In the genomic region with DNA sequence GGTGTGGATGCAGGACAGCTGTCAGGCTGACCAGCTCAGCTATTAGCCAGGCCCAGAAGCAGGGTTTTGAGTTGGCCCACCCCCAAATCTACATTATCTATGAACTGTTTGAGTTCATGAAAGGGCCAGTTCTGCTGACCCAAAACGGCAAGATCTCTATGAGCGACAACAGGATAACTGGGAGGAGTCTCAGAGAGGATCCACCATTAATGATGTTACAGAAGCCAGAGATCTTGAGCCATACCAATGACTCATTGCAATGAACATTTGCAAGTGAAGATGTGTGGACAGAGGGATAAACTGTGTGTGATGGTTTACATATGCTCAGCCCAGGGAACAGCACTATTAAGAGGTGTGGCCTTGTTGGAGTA, we compare ENCODE assay signal across 18 mouse cellular contexts. TPM values are rescaled to one million over a fixed set of nuclear protein-coding genes. Genes with fewer than 3 reads are reported as not detected.
A peak's percentile ranks its signal among the peaks of the same experiment; 100 is the strongest.
DNase-seq lines count a peak whose midpoint lies in the region; ATAC-seq and TF ChIP-seq lines count a peak whose summit lies in the region.
"Had no signal": no experiment of that assay in that cellular context is flagged by ENCODE, and none has a peak within 500 bp of the region (broad histone marks: within the 10 kb centered on the region; RNA-seq: fewer than 3 reads in every experiment).

No protein-coding gene starts in this region.

- H3K9me3 ChIP-seq in heart, embryonic 10.5 days = no peaks in the 10 kb centered on the region
- H3K9me3 ChIP-seq in lung, postnatal 0 days (ENCODE audit: low read length) = no peaks in the 10 kb centered on the region
- H3K9me3 ChIP-seq in stomach, postnatal 0 days (ENCODE audit: control insufficient read depth, low read length) = no peaks in the 10 kb centered on the region
- H3K9me3 ChIP-seq: forebrain, embryonic 15.5 days; midbrain, embryonic 15.5 days had no signal

- no peaks in the 10 kb centered on the region for H3K27me3 ChIP-seq in heart, embryonic 10.5 days (ENCODE audit: insufficient read depth, poor library complexity, severe bottlenecking)
- no peaks in the 10 kb centered on the region for H3K27me3 ChIP-seq in lung, postnatal 0 days (replicated peaks; ENCODE audit: insufficient read depth, low read length)
- H3K27me3 ChIP-seq in stomach, postnatal 0 days (ENCODE audit: control insufficient read depth, insufficient read depth, low read length) = no peaks in the 10 kb centered on the region
- H3K27me3 ChIP-seq: forebrain, embryonic 15.5 days; midbrain, embryonic 15.5 days had no signal

- peaks cover 91% of the 10 kb centered on the region for H3K36me3 ChIP-seq in heart, embryonic 10.5 days
- peaks cover 1% of the 10 kb centered on the region; the same call in 1 of the 2 replicates for H3K36me3 ChIP-seq in lung, postnatal 0 days (ENCODE audit: insufficient read depth, low read length)
- H3K36me3 ChIP-seq in stomach, postnatal 0 days (ENCODE audit: control insufficient read depth, insufficient read depth, low read length) = no peaks in the 10 kb centered on the region
- H3K36me3 ChIP-seq: forebrain, embryonic 15.5 days; midbrain, embryonic 15.5 days had no signal

- H3K4me3 ChIP-seq in heart, embryonic 10.5 days = no peak overlapping the region
- H3K4me3 ChIP-seq in lung, adult 2 months (replicated peaks; ENCODE audit: extremely low read depth, low read depth, low read length) = no peak overlapping the region
- H3K4me3 ChIP-seq in lung, postnatal 0 days (ENCODE audit: low read depth, low read length) = no peak overlapping the region
- no peak overlapping the region for H3K4me3 ChIP-seq in stomach, postnatal 0 days (ENCODE audit: low read depth, low read length)
- H3K4me3 ChIP-seq: forebrain, embryonic 15.5 days; midbrain, embryonic 15.5 days had no signal

- peak; percentile 87 for ATAC-seq in lung, postnatal 0 days
- peak; percentile 65; the same call in 1 of the 2 replicates for ATAC-seq in stomach, postnatal 0 days (ENCODE audit: low FRiP score, low TSS enrichment)
- ATAC-seq: forebrain, embryonic 15.5 days; midbrain, embryonic 15.5 days had no signal

- H3K27ac ChIP-seq in heart, embryonic 10.5 days = peak overlapping the region; percentile 75
- H3K27ac ChIP-seq in lung, postnatal 0 days (ENCODE audit: low read length) = 0 out of 2 replicates have a peak overlapping the region, but pooled peaks have one; percentile 66
- no peak overlapping the region for H3K27ac ChIP-seq in stomach, postnatal 0 days (replicated peaks)
- H3K27ac ChIP-seq: forebrain, embryonic 15.5 days; hindbrain, embryonic 14.5 days; midbrain, embryonic 15.5 days had no signal

- no peak overlapping the region for H3K4me2 ChIP-seq in lung, postnatal 0 days (replicated peaks; ENCODE audit: low read depth, low read length)
- no peak overlapping the region for H3K4me2 ChIP-seq in stomach, postnatal 0 days (replicated peaks; ENCODE audit: low read depth)
- H3K4me2 ChIP-seq: forebrain, embryonic 15.5 days; hindbrain, embryonic 14.5 days; midbrain, embryonic 15.5 days had no signal

- peak; percentile 90 for TF ChIP-seq EP300 in lung, postnatal 0 days (IDR thresholded peaks at IDR 0.05)
- no peak for TF ChIP-seq EP300 in stomach, postnatal 0 days (optimal IDR thresholded peaks at IDR 0.05)

- no peak for TF ChIP-seq CTCF in lung, adult 2 months (IDR thresholded peaks at IDR 0.05; ENCODE audit: insufficient read depth, low read length)
- TF ChIP-seq CTCF in lung, postnatal 0 days (IDR thresholded peaks at IDR 0.05) = no peak
- no peak for TF ChIP-seq CTCF in stomach, postnatal 0 days (IDR thresholded peaks at IDR 0.05; ENCODE audit: low read depth)

- no peak for DNase-seq in heart, embryonic 10.5 days (ENCODE audit: low spot score)
- DNase-seq in heart, adult 8-10 months (ENCODE audit: low spot score) = no peak
- DNase-seq in lung, adult 18-20 months = peak; percentile 15 to 38
- DNase-seq in lung, adult 2 months = no peak
- peak; percentile 94 for DNase-seq in lung, postnatal 0 days (ENCODE audit: low spot score)
- no peak for DNase-seq in stomach, postnatal 0 days (ENCODE audit: low spot score)
- DNase-seq in cerebellum, adult 9-10 months = no peak
- DNase-seq in right cerebral cortex, postnatal 4 days = no peak
- DNase-seq: adrenal gland, adult 2 months; cerebellum, adult 18-20 months; kidney, adult 2 months; kidney, postnatal 25 days; liver; right cerebral cortex, postnatal 14 days; thymus, adult 18-20 months had no signal

- no peak for TF ChIP-seq POLR2A in lung, adult 2 months (IDR thresholded peaks at IDR 0.05; ENCODE audit: borderline replicate concordance, extremely low read depth, low read depth, low read length)

- WGBS in heart, embryonic 10.5 days = 78% methylated on average over 2 of the region's 2 CpGs
- WGBS in lung, adult 2 months = 66% methylated on average over 2 of the region's 2 CpGs
- WGBS in lung, postnatal 0 days = 40% methylated on average over 2 of the region's 2 CpGs
- WGBS in stomach, postnatal 0 days = 41% methylated on average over 2 of the region's 2 CpGs

- peaks cover 41% of the 10 kb centered on the region for H3K4me1 ChIP-seq in heart, embryonic 10.5 days
- H3K4me1 ChIP-seq in lung, adult 2 months (ENCODE audit: control insufficient read depth, insufficient read depth, low read length) = peaks cover 18% of the 10 kb centered on the region
- no peaks in the 10 kb centered on the region; the same call in 1 of the 2 replicates for H3K4me1 ChIP-seq in lung, postnatal 0 days (ENCODE audit: insufficient read depth, low read depth, low read length)
- H3K4me1 ChIP-seq in stomach, postnatal 0 days (replicated peaks; ENCODE audit: control insufficient read depth, insufficient read depth) = no peaks in the 10 kb centered on the region
- H3K4me1 ChIP-seq: forebrain, embryonic 15.5 days; midbrain, embryonic 15.5 days had no signal

- H3K9ac ChIP-seq in lung, postnatal 0 days (replicated peaks; ENCODE audit: low read depth) = no peak overlapping the region
- no peak overlapping the region for H3K9ac ChIP-seq in stomach, postnatal 0 days (ENCODE audit: low read length)
- H3K9ac ChIP-seq: forebrain, embryonic 15.5 days; hindbrain, embryonic 14.5 days; midbrain, embryonic 15.5 days had no signal

RNA-seq across cellular contexts. Expression of a gene that starts 23.8 kb away (rescaled TPM):
- 444 and 807 TPM in 2 replicates for polyA plus RNA-seq in heart, embryonic 10.5 days (2016; fragmentation: Nextera tagmentation; extraction: Ambion mirVana)
- 100 to 1,000 TPM; 159 to 174 (median 169) TPM for total RNA-seq in heart, adult 8-10 months (2022)
- 52.8 and 99.0 TPM in 2 replicates for polyA plus RNA-seq in lung, adult 2 months (2012; rRNA removed)
- polyA plus RNA-seq in lung, postnatal 0 days (2015; fragmentation: Nextera tagmentation; extraction: Ambion mirVana) = 359 and 383 TPM in 2 replicates
- 28.5 and 28.9 TPM in 2 replicates for polyA plus RNA-seq in stomach, postnatal 0 days (2015; fragmentation: Nextera tagmentation; extraction: Ambion mirVana)

Comparison
In these comparisons a context has a peak if more than half of its experiments do, and no peak if none do; other contexts are left out.
1. DNase-seq: peak in lung, adult 18-20 months (2 of 2) and lung, postnatal 0 days (single experiment); none in heart, embryonic 10.5 days (single experiment), heart, adult 8-10 months (single experiment), lung, adult 2 months (single experiment), stomach, postnatal 0 days (single experiment), cerebellum, adult 9-10 months (single experiment) and right cerebral cortex, postnatal 4 days (single experiment).